Mouse (Mus musculus) cerebellum, adult (tissue): ENCODE data around the gene Vmn1r222.
"Not testable (repeated sequence)": the region's sequence is repeated elsewhere in the genome, so short reads cannot be mapped to it uniquely, and the experiment has no call there.

Experiments used
- ATAC-seq: cut with Nextera tagmentation; 2 replicates; pipeline ENCODE4 v1.9.2; 2017; ENCODE audit warnings: mild to moderate bottlenecking, moderate library complexity, mixed read lengths; ENCODE audit not compliant: insufficient number of reproducible peaks, low FRiP score, low TSS enrichment

The Vmn1r222 gene

DNA sequence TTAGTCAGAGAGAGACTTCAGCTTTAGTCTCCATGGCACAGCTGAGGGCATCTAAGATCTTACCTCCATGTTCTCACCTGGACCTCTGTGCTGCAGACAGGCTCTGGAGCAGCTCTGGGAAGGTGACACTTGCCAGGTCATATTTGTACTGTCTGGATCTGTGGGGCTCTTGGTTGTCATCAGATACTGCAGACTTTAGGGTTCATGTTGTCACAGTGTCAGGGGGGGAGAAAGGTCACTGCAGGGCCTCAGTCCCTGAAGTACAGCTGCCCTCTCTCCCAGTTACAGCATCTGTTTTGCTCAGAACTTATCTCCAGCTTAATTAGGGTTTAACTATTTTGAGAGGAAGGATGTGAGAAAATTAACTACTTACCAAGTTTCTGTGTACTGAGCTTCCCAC lies at the start of gene Vmn1r222:
Gene Vmn1r222, minus strand, starts transcription at position 101 of the 400 bp plus-strand sequence.
- not testable (repeated sequence) for ATAC-seq

- no peak for ATAC-seq
These were observed 49.6 kb upstream of the Vmn1r222 start for GRCm38 (mm10) chr13:23285191-23285920.

DNA sequence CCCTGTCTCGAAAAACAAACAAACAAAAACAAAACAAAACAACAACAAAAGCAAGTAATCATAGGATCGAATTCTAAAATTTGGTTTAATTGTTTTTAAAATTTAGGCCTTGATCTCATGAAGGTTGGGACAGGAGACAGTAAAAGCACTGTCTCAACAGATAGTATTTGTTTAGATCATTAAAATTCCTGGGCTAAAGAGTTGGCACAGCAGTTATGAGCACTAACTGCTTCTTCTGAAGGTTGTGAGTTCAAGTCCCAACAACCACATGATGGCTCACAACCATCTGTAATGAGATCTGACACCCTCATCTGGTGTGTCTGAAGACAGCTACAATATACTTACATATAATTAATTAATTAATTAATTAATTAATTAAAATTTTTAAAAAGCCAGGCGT lies 44.2 kb upstream of the Vmn1r222 start:
- no peak for ATAC-seq

GRCm38 (mm10) chr13:23279576-23279975 lies 43.8 kb upstream of the Vmn1r222 start:
- no peak for ATAC-seq

- no peak for ATAC-seq
These were observed 34.8 kb upstream of the Vmn1r222 start for GRCm38 (mm10) chr13:23270321-23271101.

- no peak for ATAC-seq
These were observed 33.9 kb upstream of the Vmn1r222 start for GRCm38 (mm10) chr13:23269681-23270080.

DNA sequence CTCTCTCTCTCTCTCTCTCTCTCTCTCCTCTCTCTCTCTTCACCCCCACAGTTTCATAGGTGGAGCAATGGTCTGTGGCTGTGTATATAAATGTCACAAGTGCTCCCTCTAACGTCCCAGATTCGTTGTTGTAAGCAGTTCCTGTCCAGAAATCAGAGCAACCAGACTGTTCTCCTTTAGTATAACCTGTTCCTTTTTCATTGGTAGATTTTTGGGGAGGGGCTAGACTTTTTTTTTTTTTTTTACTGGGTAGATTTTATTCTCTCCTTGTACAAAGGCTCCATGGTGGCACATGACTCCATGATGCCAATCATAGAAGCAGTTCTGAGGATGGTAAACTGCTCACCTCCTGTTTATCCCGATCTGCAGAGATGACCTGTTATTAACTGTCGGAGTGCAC lies 33.4 kb upstream of the Vmn1r222 start:
- not testable (repeated sequence) for ATAC-seq

GRCm38 (mm10) chr13:23268606-23269005 lies 32.9 kb upstream of the Vmn1r222 start:
- ATAC-seq, result not testable (repeated sequence)

GRCm38 (mm10) chr13:23258546-23259048 lies 22.9 kb upstream of the Vmn1r222 start:
- ATAC-seq, result no peak

DNA sequence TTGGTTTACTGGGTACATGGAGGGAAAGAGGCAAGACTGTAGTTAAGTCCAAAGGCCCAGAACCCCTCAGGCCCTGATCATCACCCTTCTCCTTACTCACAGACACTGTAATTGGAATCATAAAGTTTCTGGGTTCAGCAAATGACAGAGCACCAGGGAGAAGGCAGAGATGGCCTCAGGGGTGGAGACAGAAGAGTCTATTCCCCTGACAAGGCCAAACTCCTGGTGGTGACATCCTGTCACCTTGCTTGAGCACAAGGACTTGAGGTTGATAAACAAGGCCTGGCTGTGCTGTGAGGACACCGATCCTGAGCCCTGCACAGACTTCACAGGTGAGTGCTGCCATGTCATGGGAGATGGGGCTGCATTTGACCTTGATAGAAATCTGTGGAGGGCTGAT lies 11.1 kb upstream of the Vmn1r222 start, which contains the start of gene Vmn1r223:
Gene Vmn1r223, plus strand, starts transcription at position 301 of the 400 bp plus-strand sequence.
- not testable (repeated sequence) for ATAC-seq

DNA sequence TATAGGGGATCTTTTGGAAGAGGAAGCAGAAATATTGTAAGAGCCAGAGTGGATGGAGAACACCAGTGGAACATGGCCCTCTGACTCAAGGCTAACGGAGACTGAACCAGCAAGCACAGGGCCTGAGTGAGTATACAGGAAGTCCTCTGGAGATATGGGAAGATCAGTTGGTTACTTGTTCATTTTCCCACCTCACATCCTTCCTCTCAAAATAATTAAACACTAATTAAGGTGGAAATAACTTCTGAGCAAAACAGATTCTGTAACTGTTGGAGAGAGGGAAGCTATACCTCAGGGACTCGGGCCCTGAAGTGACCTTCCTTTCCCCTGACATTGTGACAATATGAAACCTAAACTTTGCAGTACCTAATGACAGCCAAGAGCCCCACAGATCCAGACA lies 21.9 kb downstream of the Vmn1r222 start, which contains the start of gene Vmn1r221:
Gene Vmn1r221, plus strand, starts transcription at position 301 of the 400 bp plus-strand sequence.
- ATAC-seq, result not testable (repeated sequence)

DNA sequence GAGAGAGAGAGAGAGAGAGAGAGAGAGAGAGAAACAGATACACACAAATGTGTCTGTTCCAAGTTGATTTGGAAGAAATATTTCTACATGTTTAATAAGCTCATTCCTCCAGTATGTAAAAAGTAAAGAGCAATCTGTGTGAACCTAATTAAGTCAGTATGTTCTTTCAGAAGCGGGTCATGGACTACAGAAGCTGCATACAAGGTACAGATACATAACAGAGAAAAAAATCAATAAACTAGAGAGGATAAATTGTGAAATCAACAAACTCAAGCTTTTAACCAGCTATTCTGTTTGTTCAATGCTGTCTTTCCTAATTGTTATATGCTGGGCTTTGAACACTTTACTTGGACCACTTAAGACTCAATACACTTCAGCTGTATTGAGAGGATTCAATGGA lies 31.9 kb downstream of the Vmn1r222 start:
- ATAC-seq, result not testable (repeated sequence)

- no peak for ATAC-seq
These were observed 47.9 kb downstream of the Vmn1r222 start, which contains the start of gene Vmn1r220 for GRCm38 (mm10) chr13:23187875-23188274. TSS of gene Vmn1r220 (minus strand) at chr13:23187975.
